Mouse (Mus musculus): ENCODE data around the gene Rnf181. TPM values are rescaled to one million over a fixed set of nuclear protein-coding genes. Genes with fewer than 3 reads are reported as not detected.

The Rnf181 gene
- polyA plus RNA-seq, 1 experiment from 2014 or later: 106 TPM

DNA sequence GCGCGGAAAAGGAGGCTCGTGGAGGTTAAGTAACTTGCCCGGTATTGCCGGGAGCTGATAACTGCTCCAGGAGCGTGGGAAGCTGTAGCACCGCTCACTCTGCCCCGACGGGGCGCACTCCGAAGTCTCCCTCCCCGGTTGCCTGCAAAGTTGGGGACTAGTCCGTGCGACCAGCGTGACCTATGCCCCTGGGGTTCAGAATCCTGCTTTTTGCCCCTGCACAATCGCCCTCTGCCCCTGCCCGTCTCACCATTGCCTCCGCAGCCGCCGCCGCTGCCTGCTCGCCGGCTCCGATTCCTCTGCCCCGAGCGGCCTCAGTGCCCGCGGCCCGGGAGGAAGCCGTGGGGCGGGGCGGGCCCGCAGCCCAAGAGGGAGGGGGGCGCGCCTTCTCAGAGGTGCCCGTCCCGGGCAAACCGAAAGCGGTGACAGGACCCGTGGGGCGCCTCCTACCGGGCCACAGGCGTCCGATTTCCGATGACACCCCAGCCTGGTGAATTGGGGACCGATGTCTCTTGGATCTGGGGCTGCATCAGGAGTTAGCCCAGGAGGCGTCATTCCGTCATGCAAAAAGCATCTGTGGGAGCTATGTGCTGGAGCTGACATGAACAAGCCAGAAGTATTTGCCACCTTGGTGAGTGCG is 13.5 kb upstream of the Rnf181 start, which contains the start of gene Vamp5:
Gene Vamp5 (minus strand): TSS at position 338 of the 640 bp plus-strand sequence.
- Histone ChIP-seq H3K4me1 (peaks cover 9% of the 10 kb centered on the region), H3K4me3 (peak within 1 kb of the TSS; percentile 59), H3K9me3 (no peaks in the 10 kb centered on the region), H3K27ac (replicated peaks) (peak within 1 kb of the TSS; percentile 78), H3K27me3 (replicated peaks; ENCODE audit: low read depth, poor library complexity, severe bottlenecking) (peaks cover 27% of the 10 kb centered on the region), H3K36me3 (replicated peaks) (peaks cover 7% of the 10 kb centered on the region)
- 2% methylated on average over 49 of the region's 49 CpGs for WGBS
- DNase-seq (ENCODE audit: low spot score): peak; percentile 66

DNA sequence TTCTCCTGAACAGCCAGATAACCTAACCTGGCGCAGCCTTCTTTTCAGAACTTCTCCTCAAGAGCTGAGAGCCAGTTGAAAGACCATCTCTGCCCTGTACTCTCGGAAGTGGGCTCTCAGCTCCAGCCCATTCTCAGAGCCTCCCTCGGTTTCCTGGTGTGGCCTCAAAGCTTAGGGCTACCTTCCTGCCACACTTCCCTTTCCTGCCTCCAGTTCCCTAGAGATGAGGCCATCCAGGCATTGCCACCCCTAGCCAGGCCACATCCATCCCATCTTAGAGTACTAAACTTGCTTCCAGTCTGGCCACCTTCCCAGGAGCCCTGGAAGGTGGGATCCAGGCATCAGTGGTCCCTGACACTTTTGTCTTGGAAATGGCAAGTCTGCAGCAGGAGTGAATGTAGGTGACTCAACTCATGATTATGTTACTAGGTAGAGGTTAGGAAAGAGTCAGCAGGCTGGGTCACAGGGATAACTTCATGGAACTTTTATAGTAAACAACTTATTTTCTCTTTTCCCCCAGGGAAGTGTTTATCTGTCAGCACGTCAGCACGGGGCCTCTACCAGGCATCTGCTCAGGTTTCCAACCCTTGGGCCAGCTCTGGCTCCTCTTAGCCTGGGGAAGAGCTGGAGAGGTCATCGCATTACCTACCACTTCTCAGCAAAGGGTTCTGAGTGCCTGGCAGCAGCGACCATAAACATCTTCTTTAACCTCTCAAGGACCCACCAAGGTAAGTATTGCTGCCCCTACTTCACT is 12.8 kb upstream of the Rnf181 start:
- WGBS: 33% methylated on average over 7 of the region's 7 CpGs
- H3K4me3 ChIP-seq: peak overlapping the region; percentile 59
- H3K4me1 ChIP-seq: peaks cover 9% of the 10 kb centered on the region
- H3K27ac ChIP-seq (replicated peaks): peak overlapping the region; percentile 78; the same call in 1 of the 2 replicates
- no peaks in the 10 kb centered on the region for H3K9me3 ChIP-seq
- DNase-seq (ENCODE audit: low spot score): no peak
- peaks cover under 1% of the 10 kb centered on the region; the same call in 1 of the 2 replicates for H3K36me3 ChIP-seq (replicated peaks)
- peaks cover 27% of the 10 kb centered on the region for H3K27me3 ChIP-seq (replicated peaks; ENCODE audit: low read depth, poor library complexity, severe bottlenecking)

DNA sequence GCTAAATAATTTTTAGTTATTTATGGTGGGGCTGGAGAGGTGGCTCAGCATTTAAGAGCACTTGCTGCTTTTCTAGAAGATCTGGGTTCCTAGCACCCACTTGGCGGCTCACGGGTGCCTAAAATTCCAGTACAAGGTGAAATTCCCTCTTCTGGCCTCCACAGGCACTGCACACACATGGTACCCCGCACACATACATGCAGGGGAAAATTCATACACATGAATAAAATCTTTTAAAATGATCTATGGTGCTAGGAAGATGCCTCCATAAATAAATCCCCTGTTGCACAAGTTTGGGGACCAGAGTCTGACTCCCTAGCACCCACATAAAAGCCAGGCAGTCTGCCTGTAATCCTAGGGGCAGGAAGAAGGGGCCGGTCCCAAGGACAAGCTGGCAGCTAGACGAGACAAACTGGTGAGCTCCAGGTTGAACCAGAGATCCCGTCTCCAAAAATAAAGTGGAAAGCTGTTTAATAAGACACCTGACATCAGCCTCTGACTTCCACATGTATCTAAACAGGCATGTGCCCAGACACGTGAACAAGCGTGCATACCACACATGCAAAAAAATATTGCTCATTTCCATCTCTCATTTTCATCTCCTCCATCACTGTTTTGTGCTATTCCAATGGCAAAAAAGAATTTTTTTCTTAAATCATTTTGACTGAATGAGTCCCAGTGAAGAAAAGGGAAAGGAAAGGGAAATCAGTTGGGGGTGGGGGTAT is 11.9 kb upstream of the Rnf181 start:
- H3K27me3 ChIP-seq (replicated peaks; ENCODE audit: low read depth, poor library complexity, severe bottlenecking): peaks cover 27% of the 10 kb centered on the region
- H3K4me1 ChIP-seq: peaks cover 9% of the 10 kb centered on the region
- 84% methylated on average over 8 of the region's 8 CpGs for WGBS
- peak overlapping the region; percentile 59; the same call in 1 of the 2 replicates for H3K4me3 ChIP-seq
- no peak for DNase-seq (ENCODE audit: low spot score)
- no peaks in the 10 kb centered on the region for H3K36me3 ChIP-seq (replicated peaks)
- H3K9me3 ChIP-seq: no peaks in the 10 kb centered on the region
- no peak overlapping the region for H3K27ac ChIP-seq (replicated peaks)

DNA sequence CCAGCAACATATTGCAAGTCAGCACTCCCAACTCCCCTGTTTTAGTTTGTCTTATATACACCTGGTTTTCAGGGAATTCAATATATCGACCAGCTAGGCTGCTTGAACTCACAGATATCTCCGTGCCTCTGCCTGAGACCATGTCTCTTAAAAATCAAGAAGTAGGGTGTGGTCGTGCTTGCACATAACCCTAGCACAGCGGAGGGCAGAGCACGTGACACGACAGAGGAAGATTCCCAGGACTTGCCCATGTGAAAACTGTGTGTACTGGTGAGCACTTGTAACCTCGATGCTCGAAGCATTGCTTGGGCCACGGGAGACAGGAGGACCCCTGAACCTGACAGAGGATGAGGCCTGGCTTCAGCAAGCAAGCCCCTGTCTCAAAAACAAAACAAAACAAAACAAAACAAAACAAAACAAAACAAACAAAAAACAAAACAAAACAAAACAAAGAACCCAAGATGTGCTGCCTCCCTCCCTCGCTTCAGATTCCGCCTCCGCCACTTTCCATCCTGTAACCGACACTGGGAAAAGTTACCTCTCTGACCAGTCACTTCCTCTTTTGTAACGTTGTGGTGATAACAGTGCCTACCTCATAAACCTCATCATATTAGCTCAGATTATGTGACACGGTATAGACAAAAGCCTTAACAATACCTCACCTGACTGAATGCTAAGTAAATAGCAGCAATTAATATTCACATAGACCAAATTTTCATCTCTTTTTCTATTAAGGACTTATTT is 8.2 kb upstream of the Rnf181 start:
- Histone ChIP-seq H3K27me3 (replicated peaks; ENCODE audit: low read depth, poor library complexity, severe bottlenecking) (peaks cover 19% of the 10 kb centered on the region), H3K9me3 (no peaks in the 10 kb centered on the region), H3K4me1 (peaks cover 13% of the 10 kb centered on the region), H3K36me3 (replicated peaks) (no peaks in the 10 kb centered on the region), H3K27ac (replicated peaks) (no peak overlapping the region), H3K4me3 (no peak overlapping the region)
- 83% methylated on average over 15 of the region's 15 CpGs for WGBS
- no peak for DNase-seq (ENCODE audit: low spot score)

DNA sequence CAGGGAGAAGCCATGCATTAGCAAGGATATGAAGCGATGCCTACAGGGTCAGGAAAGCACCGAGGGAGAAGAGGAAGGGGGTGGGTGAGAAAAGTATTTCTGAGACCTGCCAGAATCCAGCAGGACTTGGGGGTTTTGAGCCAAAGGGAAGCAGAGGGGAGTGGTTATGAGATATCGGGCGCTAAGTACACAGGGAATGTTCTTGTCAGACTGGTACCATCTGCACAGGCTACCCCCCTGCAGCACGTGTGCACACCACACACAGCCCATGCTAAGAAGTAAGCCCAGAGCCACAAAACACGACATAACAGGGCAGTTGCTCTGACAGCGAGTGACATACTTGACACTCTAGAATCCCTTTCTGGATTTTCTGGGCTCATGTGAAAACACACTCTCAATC is 7.5 kb upstream of the Rnf181 start:
- Histone ChIP-seq H3K9me3 (no peaks in the 10 kb centered on the region), H3K36me3 (replicated peaks) (no peaks in the 10 kb centered on the region), H3K27ac (replicated peaks) (no peak overlapping the region), H3K4me1 (peaks cover 10% of the 10 kb centered on the region), H3K4me3 (no peak overlapping the region), H3K27me3 (replicated peaks; ENCODE audit: low read depth, poor library complexity, severe bottlenecking) (peaks cover 11% of the 10 kb centered on the region)
- 75% methylated on average over 7 of the region's 7 CpGs for whole genome bisulfite sequencing
- DNase-seq (ENCODE audit: low spot score): no peak

DNA sequence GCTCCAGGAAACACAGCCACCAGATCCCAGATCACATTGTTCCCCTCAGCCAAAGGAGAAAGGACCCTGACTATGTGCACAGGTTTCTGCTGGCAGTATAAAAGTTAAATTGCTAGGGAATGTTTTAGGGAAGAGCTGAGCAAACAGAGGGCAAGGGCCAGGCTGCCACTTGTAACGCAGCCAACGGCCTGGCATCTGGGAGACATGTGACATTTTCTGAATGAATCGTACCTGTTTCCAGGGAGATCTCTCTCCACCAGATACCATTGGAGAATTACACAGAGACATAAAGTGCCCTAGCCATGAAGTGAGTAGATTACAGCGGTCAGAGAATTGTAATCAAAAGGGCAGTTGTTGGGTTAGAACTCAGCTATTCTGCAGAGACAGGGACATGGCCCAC is 6.4 kb upstream of the Rnf181 start:
- H3K27ac ChIP-seq (replicated peaks): no peak overlapping the region
- no peaks in the 10 kb centered on the region for H3K36me3 ChIP-seq (replicated peaks)
- H3K9me3 ChIP-seq: no peaks in the 10 kb centered on the region
- H3K27me3 ChIP-seq (replicated peaks; ENCODE audit: low read depth, poor library complexity, severe bottlenecking): peaks cover under 1% of the 10 kb centered on the region; the same call in 1 of the 2 replicates
- DNase-seq (ENCODE audit: low spot score): no peak
- WGBS: 91% methylated on average over 4 of the region's 4 CpGs
- H3K4me3 ChIP-seq: no peak overlapping the region
- peaks cover 10% of the 10 kb centered on the region for H3K4me1 ChIP-seq

DNA sequence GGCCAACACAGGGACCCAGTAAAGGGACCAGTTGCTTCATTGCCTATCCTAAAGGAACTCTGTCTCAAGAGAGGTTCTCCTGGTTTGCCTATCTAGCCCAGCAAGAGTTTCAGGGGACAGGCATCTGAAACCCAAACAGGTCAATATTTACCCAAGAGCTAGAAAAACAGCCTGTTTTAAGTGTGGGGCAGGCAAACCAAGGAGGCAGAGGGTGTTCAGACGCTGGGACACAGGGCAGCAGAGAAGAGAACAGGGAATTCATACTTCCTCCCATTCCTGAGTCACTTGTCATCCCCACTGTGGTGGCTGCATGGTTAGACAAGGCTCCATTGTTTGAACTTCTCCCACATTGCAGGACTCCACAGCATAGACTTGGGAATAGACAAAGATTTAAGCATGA is 4.8 kb upstream of the Rnf181 start:
- Histone ChIP-seq H3K9me3 (no peaks in the 10 kb centered on the region), H3K27ac (replicated peaks) (peak overlapping the region; percentile 35; the same call in 1 of the 2 replicates), H3K4me1 (peaks cover 10% of the 10 kb centered on the region), H3K36me3 (replicated peaks) (no peaks in the 10 kb centered on the region), H3K27me3 (replicated peaks; ENCODE audit: low read depth, poor library complexity, severe bottlenecking) (no peaks in the 10 kb centered on the region), H3K4me3 (no peak overlapping the region)
- 12% methylated on average over 1 of the region's 1 CpGs for WGBS
- no peak for DNase-seq (ENCODE audit: low spot score)

DNA sequence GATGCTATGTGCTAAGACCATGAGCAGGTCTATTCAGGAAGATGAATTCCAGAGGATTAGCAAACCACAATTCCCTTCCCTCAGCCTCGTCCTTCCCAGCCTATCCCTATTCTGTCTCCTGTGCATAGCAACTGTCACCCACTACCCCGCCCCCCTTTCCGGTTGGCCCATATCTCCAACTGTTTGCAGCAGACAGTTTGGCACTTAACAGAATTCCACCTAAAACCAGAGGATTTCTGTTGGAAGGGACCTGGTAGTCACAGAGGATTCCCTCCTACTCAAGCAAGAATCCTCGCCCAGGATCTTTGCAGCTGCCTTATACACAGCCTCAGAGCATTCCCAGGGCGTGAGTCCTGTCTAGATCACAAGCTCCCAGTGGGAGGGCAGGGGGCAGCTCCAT is 4.4 kb upstream of the Rnf181 start:
- Histone ChIP-seq H3K9me3 (no peaks in the 10 kb centered on the region), H3K27ac (replicated peaks) (peak overlapping the region; percentile 35; the same call in 1 of the 2 replicates), H3K27me3 (replicated peaks; ENCODE audit: low read depth, poor library complexity, severe bottlenecking) (no peaks in the 10 kb centered on the region), H3K4me1 (peaks cover 10% of the 10 kb centered on the region), H3K36me3 (replicated peaks) (no peaks in the 10 kb centered on the region), H3K4me3 (no peak overlapping the region)
- DNase-seq (ENCODE audit: low spot score): no peak
- WGBS: 48% methylated on average over 5 of the region's 5 CpGs

DNA sequence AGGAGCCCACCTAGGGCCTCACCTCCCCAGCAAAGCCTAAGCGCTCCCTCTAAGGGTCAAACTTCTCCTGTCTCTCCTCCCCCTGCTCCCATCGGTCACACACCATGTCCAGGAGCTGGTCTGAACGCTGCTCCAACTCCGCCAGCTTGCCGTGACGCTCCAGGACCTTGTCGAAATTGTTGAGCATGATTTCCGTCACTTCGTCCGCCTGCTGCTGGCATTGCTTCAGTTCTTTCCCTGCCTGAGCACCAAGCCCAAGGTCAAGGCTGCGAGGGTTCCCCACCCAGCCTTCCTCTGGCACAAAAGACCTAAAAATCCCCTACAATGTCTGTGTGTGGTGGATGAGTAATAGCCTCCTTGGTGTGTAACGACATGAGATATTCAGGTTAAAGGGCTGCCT is 3.3 kb upstream of the Rnf181 start:
- Histone ChIP-seq H3K27ac (replicated peaks) (no peak overlapping the region), H3K27me3 (replicated peaks; ENCODE audit: low read depth, poor library complexity, severe bottlenecking) (no peaks in the 10 kb centered on the region), H3K36me3 (replicated peaks) (no peaks in the 10 kb centered on the region), H3K4me1 (peaks cover 10% of the 10 kb centered on the region), H3K9me3 (no peaks in the 10 kb centered on the region), H3K4me3 (no peak overlapping the region)
- no peak for DNase-seq (ENCODE audit: low spot score)
- WGBS: 81% methylated on average over 12 of the region's 12 CpGs

DNA sequence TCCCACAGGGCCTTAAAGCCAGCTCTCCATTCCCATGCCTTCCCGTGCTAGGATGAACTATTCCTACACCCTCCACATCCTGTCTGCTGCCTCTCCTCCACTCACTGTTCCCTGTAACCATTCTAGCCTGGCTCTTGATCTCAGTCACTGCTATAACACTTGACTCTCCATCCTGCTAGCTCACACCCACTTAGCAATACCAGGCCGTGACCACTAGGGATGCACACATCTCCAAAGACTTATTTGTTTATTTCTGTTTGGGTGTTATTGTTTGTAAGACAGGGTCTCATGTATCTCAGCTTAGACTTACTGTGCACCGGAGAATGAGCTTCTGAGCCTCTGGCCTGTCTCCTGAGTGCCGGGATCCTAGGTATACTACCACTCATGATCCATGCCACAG is 2.8 kb upstream of the Rnf181 start:
- 83% methylated on average over 4 of the region's 4 CpGs for WGBS
- no peaks in the 10 kb centered on the region for H3K27me3 ChIP-seq (replicated peaks; ENCODE audit: low read depth, poor library complexity, severe bottlenecking)
- no peak overlapping the region for H3K4me3 ChIP-seq
- H3K36me3 ChIP-seq (replicated peaks): no peaks in the 10 kb centered on the region
- no peaks in the 10 kb centered on the region for H3K9me3 ChIP-seq
- H3K4me1 ChIP-seq: peaks cover 10% of the 10 kb centered on the region
- no peak overlapping the region for H3K27ac ChIP-seq (replicated peaks)
- DNase-seq (ENCODE audit: low spot score): no peak

DNA sequence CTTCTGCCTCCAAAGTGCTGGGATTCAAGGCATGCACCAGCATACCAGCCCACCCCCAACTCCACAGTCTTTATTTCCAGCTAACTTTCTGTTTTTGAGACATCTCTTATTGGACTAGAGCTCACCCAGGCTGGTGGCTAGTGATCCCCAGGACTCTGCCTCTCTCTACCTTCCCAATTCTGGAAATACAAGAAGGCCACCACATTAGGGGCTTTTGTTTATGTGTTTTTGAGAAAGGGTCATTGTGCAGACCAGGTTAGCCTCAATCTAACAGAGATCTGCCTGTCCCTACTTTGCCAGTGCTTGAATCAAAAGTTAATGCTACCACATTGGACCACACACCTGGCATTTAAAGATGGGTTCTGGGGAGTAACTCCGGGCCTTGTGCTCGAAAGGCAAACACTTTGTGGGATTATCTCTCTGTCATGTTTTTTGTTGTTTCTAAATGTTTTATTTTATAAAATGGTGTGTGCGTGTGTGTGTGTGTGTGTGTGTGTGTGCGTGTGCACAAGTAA is 761 bp upstream of the Rnf181 start:
- 74% methylated on average over 4 of the region's 4 CpGs for WGBS
- no peak overlapping the region for H3K4me3 ChIP-seq
- H3K36me3 ChIP-seq (replicated peaks): no peaks in the 10 kb centered on the region
- H3K4me1 ChIP-seq: peaks cover 17% of the 10 kb centered on the region
- no peak for DNase-seq (ENCODE audit: low spot score)
- no peaks in the 10 kb centered on the region for H3K9me3 ChIP-seq
- no peak overlapping the region for H3K27ac ChIP-seq (replicated peaks)
- no peaks in the 10 kb centered on the region for H3K27me3 ChIP-seq (replicated peaks; ENCODE audit: low read depth, poor library complexity, severe bottlenecking)

DNA sequence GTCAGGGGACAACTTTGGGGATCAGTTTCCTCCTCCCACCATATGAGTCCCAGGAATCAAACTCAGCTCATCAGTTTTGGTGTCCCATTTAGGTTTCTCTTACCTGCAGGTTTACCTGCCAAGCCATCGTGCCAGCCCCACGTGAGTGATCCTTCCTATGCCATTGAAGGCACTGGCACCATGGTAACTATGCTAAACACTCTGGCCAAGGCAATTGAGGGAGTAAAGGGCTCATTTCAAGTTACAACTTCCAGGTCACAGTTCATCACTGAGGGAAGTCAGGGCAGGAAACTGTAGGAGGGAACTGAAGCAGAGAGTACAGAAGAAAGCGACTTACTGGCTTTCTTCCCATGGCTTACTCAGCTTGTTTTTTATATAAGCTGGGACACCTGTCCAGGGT is 452 bp downstream of the Rnf181 start:
- H3K4me1 ChIP-seq: peaks cover 17% of the 10 kb centered on the region
- no peaks in the 10 kb centered on the region for H3K27me3 ChIP-seq (replicated peaks; ENCODE audit: low read depth, poor library complexity, severe bottlenecking)
- H3K36me3 ChIP-seq (replicated peaks): no peaks in the 10 kb centered on the region
- H3K4me3 ChIP-seq: no peak overlapping the region
- no peak for DNase-seq (ENCODE audit: low spot score)
- no peak overlapping the region for H3K27ac ChIP-seq (replicated peaks)
- no peaks in the 10 kb centered on the region for H3K9me3 ChIP-seq
- 70% methylated on average over 3 of the region's 3 CpGs for WGBS
